21 mouse cellular contexts compared by ENCODE assay signal in genomic region chr8:81788498-81788897, GRCm38 (mm10).
DNase-seq lines count a peak whose midpoint lies in the region; ATAC-seq lines count a peak whose summit lies in the region.
"Had no signal": no experiment of that assay in that cellular context is flagged by ENCODE, and none has a peak within 500 bp of the region (broad histone marks: within the 10 kb centered on the region; RNA-seq: fewer than 3 reads in every experiment).

No protein-coding gene starts in this region.

- no peak overlapping the region for H3K4me2 ChIP-seq in liver, embryonic 11.5 days
- H3K4me2 ChIP-seq: embryonic facial prominence, embryonic 13.5 days; embryonic facial prominence, embryonic 15.5 days; forebrain, embryonic 12.5 days had no signal

- no peak overlapping the region for H3K9ac ChIP-seq in liver, embryonic 11.5 days (ENCODE audit: low read depth, low read length)
- H3K9ac ChIP-seq: embryonic facial prominence, embryonic 13.5 days; embryonic facial prominence, embryonic 15.5 days; forebrain, embryonic 12.5 days had no signal

- no peaks in the 10 kb centered on the region for H3K9me3 ChIP-seq in liver, embryonic 11.5 days (ENCODE audit: control insufficient read depth, low read length)
- H3K9me3 ChIP-seq: embryonic facial prominence, embryonic 13.5 days; embryonic facial prominence, embryonic 15.5 days; forebrain, embryonic 10.5 days; forebrain, embryonic 12.5 days had no signal

- WGBS in liver, embryonic 11.5 days = 65% methylated on average over 2 of the region's 2 CpGs

- no peak overlapping the region for H3K27ac ChIP-seq in liver, embryonic 11.5 days (ENCODE audit: low read depth, low read length)
- H3K27ac ChIP-seq: embryonic facial prominence, embryonic 13.5 days; embryonic facial prominence, embryonic 15.5 days; forebrain, embryonic 10.5 days; forebrain, embryonic 12.5 days had no signal

- H3K4me1 ChIP-seq in liver, embryonic 11.5 days (replicated peaks; ENCODE audit: control insufficient read depth, insufficient read depth, low read length) = no peaks in the 10 kb centered on the region
- H3K4me1 ChIP-seq: embryonic facial prominence, embryonic 13.5 days; forebrain, embryonic 12.5 days had no signal

- no peak overlapping the region for H3K4me3 ChIP-seq in liver, embryonic 11.5 days (ENCODE audit: low read depth, low read length)
- H3K4me3 ChIP-seq: embryonic facial prominence, embryonic 13.5 days; embryonic facial prominence, embryonic 15.5 days; erythroblast, embryonic 14.5 days; forebrain, embryonic 10.5 days; forebrain, embryonic 12.5 days had no signal

- ATAC-seq in CD4-positive, CD25-positive, alpha-beta regulatory T cell, adult 4 months = peak; percentile 34
- ATAC-seq in inflammation-experienced regulatory T-cells, adult 6 months = peak; percentile 16
- no peak for ATAC-seq in liver, embryonic 11.5 days (replicated peaks; ENCODE audit: low FRiP score)
- ATAC-seq: forebrain, embryonic 14.5 days; forebrain, embryonic 16.5 days had no signal

- H3K27me3 ChIP-seq in liver, embryonic 11.5 days (replicated peaks; ENCODE audit: control insufficient read depth, insufficient read depth, low read length) = no peaks in the 10 kb centered on the region
- H3K27me3 ChIP-seq: embryonic facial prominence, embryonic 13.5 days; embryonic facial prominence, embryonic 15.5 days; forebrain, embryonic 12.5 days had no signal

- DNase-seq in adrenal gland, adult 8-10 months = no peak
- no peak for DNase-seq in frontal cortex, postnatal 14 days (ENCODE audit: low spot score in 2 of 2)
- DNase-seq in liver, embryonic 11.5 days (ENCODE audit: low spot score) = no peak
- DNase-seq: adrenal gland, postnatal 10 days; adrenal gland, postnatal 25 days; cerebellum, adult 11 months; cerebellum, adult 18-20 months; cerebellum, adult 8-10 months; cerebellum, adult 9-11 months; cerebellum, postnatal 14 days; cerebellum, postnatal 36 days; embryo, embryonic 11 days had no signal

- no peaks in the 10 kb centered on the region for H3K36me3 ChIP-seq in liver, embryonic 11.5 days (ENCODE audit: control insufficient read depth, insufficient read depth, low read length)
- H3K36me3 ChIP-seq: embryonic facial prominence, embryonic 13.5 days; embryonic facial prominence, embryonic 15.5 days; forebrain, embryonic 10.5 days; forebrain, embryonic 12.5 days had no signal
